Mouse (Mus musculus) hindbrain, embryonic 12.5 days (tissue): ENCODE measurements at regions not wholly inside any gene's neighbourhood (a gene's known extent, or its start where the extent isn't known, plus 50 kb on each side); places are given as distances from the start of the nearest gene placed in this dataset.

Experiments
- ATAC-seq: fragments of 200-750 bp; cut with Nextera tagmentation; 2 replicates; pipeline ENCODE4 v1.8.0; 2017; ENCODE audit warnings: moderate TSS enrichment; ENCODE audit not compliant: low FRiP score
- H3K27ac ChIP-seq: fragments of 300-500 bp; sonication (generic); 2 replicates; pipeline ENCODE4 v1.5.1; 2016; ENCODE audit warnings: mild to moderate bottlenecking
- H3K27me3 ChIP-seq: fragments of 300-500 bp; sonication (generic); 2 replicates; pipeline ENCODE4 v1.6.1; 2016; ENCODE audit warnings: mild to moderate bottlenecking
- H3K36me3 ChIP-seq: fragments of 300-500 bp; sonication (generic); 2 replicates; pipeline ENCODE4 v1.6.1; 2016; ENCODE audit warnings: mild to moderate bottlenecking
- H3K4me1 ChIP-seq: fragments of 300-500 bp; sonication (generic); 2 replicates; pipeline ENCODE4 v1.6.1; 2016
- H3K4me2 ChIP-seq: fragments of 300-500 bp; sonication (generic); replicated peaks from 2 replicates; pipeline ENCODE4 v1.6.1; 2016; ENCODE audit warnings: mild to moderate bottlenecking
- H3K4me3 ChIP-seq: fragments of 300-500 bp; sonication (generic); 2 replicates; pipeline ENCODE4 v1.5.1; 2016; ENCODE audit warnings: mild to moderate bottlenecking
- H3K9ac ChIP-seq: fragments of 300-500 bp; sonication (generic); 2 replicates; pipeline ENCODE4 v1.6.1; 2016; ENCODE audit warnings: mild to moderate bottlenecking, moderate library complexity
- H3K9me3 ChIP-seq: fragments of 300-500 bp; sonication (generic); replicated peaks from 2 replicates; pipeline ENCODE4 v1.6.1; 2016; ENCODE audit warnings: mild to moderate bottlenecking
- WGBS: fragments of 180-500 bp; shearing (Covaris S2); methylation state at CpG from one replicate; pipeline ENCODE4 v1.1.7; 2016; 5-methylcytosine and 5-hydroxymethylcytosine counted together

DNA sequence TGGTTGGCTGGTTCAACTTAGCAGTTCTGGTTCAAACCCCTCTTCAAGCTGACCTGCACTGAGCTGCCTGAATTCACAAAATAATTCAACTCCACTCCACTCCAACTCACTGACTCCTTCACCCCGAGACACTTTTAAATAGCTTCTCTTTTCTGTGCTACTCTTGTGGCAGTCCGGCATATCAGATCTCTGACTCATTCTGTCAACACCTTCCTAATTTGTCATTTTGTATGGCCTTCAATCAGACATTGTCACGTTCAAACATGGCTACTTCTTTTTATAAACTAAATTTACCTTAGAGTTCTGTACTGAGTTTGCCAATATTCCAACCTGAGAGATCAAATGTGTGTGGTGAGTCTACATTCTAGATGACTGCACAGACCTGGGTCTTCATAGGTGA lies 579.1 kb downstream of the Slitrk1 start:
- ATAC-seq = no peak
- 81% methylated on average over 3 of the region's 3 CpGs for WGBS

DNA sequence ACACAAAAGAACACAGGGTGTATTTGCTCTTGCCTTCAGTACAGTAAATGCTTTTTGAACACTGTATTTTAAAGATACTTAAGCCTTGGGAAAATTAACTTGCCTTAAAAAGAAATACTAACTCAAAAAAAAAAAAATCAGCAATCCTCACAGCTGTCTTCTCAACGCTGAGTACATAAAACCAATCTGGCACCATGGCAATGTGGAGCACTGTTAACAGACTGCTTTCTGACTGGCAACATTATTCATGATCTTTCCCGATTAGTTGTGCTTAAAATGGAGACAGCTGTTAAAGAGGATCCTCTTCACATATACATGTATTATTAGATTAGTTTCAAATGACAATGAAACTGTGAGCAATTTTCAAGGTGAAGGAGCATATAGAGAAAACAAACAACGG lies 587.5 kb downstream of the Slitrk1 start:
- H3K9ac ChIP-seq = no peak overlapping the region
- H3K27ac ChIP-seq = no peak overlapping the region
- H3K4me3 ChIP-seq = no peak overlapping the region
- H3K36me3 ChIP-seq = no peaks in the 10 kb centered on the region
- H3K27me3 ChIP-seq = no peaks in the 10 kb centered on the region
- 77% methylated on average over 3 of the region's 3 CpGs for WGBS
- no peaks in the 10 kb centered on the region for H3K9me3 ChIP-seq
- H3K4me2 ChIP-seq = no peak overlapping the region
- no peak for ATAC-seq
- H3K4me1 ChIP-seq = no peaks in the 10 kb centered on the region

More for the DNA sequence above, 579.1 kb downstream of the Slitrk1 start:
- H3K4me2 ChIP-seq = no peak overlapping the region
- no peak overlapping the region for H3K27ac ChIP-seq
- H3K4me3 ChIP-seq = no peak overlapping the region
- no peaks in the 10 kb centered on the region for H3K9me3 ChIP-seq
- no peaks in the 10 kb centered on the region for H3K36me3 ChIP-seq
- no peak overlapping the region for H3K9ac ChIP-seq
- H3K27me3 ChIP-seq = no peaks in the 10 kb centered on the region
- H3K4me1 ChIP-seq = no peaks in the 10 kb centered on the region

DNA sequence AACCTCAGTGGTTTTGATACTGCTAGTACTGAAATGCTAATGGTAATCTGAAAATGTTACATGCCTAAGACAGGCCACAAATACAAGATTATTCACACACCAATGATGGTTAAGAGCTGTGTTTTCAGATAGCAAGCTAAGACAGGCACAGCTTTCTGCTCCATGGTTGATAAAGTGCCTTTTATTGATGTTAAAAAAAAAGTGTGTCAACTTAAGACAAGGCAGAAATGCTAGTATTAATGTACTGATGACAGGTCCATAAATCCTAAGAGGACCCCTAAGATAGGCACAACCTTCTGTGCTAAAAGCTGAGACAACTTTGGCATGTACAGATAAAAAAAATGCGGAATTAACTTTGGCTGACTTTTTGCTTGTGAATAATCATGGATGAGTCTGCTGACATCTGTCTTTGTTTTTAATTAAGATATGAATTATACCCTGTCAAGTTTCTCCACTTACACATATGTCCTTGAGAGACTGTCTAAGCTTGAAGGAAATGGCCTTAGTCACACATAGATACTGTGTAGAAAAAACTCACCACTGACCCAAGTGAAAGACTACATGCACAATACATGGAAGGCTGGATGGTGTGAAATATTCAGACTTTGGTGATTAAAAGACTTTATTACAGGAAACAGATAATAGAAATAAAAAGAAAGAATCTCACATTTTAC lies 590.5 kb downstream of the Slitrk1 start:
- 85% methylated on average over 1 of the region's 1 CpGs for WGBS
- Histone ChIP-seq H3K4me1 (no peaks in the 10 kb centered on the region), H3K4me2 (no peak overlapping the region), H3K9me3 (no peaks in the 10 kb centered on the region), H3K4me3 (no peak overlapping the region), H3K27ac (no peak overlapping the region), H3K27me3 (no peaks in the 10 kb centered on the region), H3K36me3 (no peaks in the 10 kb centered on the region), H3K9ac (no peak overlapping the region)
- no peak for ATAC-seq

DNA sequence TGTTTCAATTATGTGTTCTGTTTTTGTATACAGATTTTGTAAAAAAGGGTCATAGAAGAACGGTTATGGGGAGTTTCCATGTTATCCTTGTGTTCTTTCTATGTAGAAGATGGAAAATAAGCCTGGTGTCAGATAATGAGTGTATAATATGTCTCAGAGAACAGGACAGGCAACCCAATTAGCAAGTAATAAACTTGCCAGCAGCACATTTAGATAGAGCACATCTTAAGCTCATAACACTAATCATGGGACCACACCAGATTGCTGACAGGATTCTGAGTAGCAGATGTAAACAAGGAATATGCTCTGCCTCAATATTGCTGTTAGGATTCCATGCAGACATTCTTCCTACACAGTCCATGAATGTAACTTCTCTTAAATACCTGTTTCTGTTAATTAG lies 606.3 kb downstream of the Slitrk1 start:
- no peak overlapping the region for H3K27ac ChIP-seq
- ATAC-seq = no peak
- H3K4me2 ChIP-seq = no peak overlapping the region
- no peaks in the 10 kb centered on the region for H3K27me3 ChIP-seq
- no peak overlapping the region for H3K4me3 ChIP-seq
- H3K9ac ChIP-seq = no peak overlapping the region
- H3K9me3 ChIP-seq = no peaks in the 10 kb centered on the region
- no peaks in the 10 kb centered on the region for H3K36me3 ChIP-seq
- no peaks in the 10 kb centered on the region for H3K4me1 ChIP-seq
- WGBS = 83% methylated on average over 1 of the region's 1 CpGs

DNA sequence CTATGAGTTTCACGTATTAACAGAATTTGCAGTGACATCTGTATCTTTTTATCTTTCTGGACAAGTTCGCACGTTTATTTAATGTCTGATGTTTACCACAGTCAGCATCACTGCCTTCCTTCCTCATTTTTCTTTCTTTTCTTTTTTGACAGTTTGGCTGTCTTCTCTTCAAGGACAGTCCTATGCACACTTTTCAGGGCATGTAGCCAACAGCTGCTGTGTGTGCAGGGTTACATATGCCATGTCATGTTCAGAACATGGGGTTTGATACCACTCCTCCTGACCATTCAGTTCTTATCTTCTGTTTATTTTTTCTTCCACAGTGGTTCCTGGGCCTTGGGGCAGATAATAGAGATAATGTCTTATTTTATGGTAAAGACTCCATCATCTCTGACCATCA lies 634.3 kb downstream of the Slitrk1 start:
- no peak overlapping the region for H3K9ac ChIP-seq
- H3K27me3 ChIP-seq = no peaks in the 10 kb centered on the region
- H3K36me3 ChIP-seq = no peaks in the 10 kb centered on the region
- H3K4me2 ChIP-seq = no peak overlapping the region
- no peaks in the 10 kb centered on the region for H3K9me3 ChIP-seq
- ATAC-seq = no peak
- H3K27ac ChIP-seq = no peak overlapping the region
- no peaks in the 10 kb centered on the region for H3K4me1 ChIP-seq
- 87% methylated on average over 3 of the region's 3 CpGs for WGBS
- no peak overlapping the region for H3K4me3 ChIP-seq

DNA sequence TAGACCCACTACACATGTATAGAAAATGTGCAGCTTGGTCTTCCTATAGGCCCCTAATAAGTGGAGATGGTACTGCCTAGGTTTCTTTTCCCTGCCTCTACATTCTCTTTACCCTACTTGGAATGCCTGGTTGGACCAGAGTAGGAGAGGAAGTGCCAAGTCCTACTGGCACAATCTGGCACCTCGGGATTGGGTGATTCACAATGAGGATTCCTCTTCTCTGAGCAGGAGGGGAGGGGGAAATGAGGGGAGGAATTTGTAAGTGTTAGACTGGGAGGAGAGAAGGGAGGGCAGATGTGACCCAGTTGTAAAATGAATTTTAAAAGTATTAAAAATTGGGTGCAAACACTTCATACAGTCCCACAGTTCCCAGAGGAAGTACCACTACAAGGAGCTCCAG lies 652.9 kb downstream of the Slitrk1 start:
- H3K27me3 ChIP-seq = no peaks in the 10 kb centered on the region
- H3K4me3 ChIP-seq = no peak overlapping the region
- H3K27ac ChIP-seq = no peak overlapping the region
- no peak overlapping the region for H3K9ac ChIP-seq
- no peaks in the 10 kb centered on the region for H3K9me3 ChIP-seq
- WGBS = 52% methylated on average over 1 of the region's 1 CpGs
- no peaks in the 10 kb centered on the region for H3K36me3 ChIP-seq
- no peak overlapping the region for H3K4me2 ChIP-seq
- H3K4me1 ChIP-seq = no peaks in the 10 kb centered on the region
- ATAC-seq = no peak

DNA sequence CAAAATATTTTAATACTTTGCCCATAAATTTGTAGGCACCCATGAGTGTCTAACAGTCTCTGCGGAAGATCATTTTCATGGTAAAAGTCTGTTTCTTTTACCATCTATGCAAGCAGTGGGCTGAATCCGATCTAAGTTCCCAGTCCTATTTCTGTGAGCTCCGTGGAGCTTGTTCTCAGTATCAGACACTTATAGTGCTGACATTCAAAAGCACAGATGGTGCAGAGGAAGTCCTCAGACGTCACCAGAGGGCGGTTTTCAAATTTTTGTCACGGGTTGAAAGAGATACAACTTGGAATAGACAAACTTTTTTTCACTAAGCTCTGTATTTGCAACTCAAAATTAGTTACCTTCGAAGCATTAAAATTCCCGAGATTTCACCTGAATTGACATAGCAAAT lies 666.6 kb downstream of the Slitrk1 start:
- Histone ChIP-seq H3K36me3 (no peaks in the 10 kb centered on the region), H3K27me3 (no peaks in the 10 kb centered on the region), H3K27ac (no peak overlapping the region), H3K4me2 (no peak overlapping the region), H3K9me3 (no peaks in the 10 kb centered on the region), H3K4me1 (no peaks in the 10 kb centered on the region), H3K4me3 (no peak overlapping the region), H3K9ac (no peak overlapping the region)
- 74% methylated on average over 8 of the region's 8 CpGs for WGBS
- ATAC-seq = no peak

DNA sequence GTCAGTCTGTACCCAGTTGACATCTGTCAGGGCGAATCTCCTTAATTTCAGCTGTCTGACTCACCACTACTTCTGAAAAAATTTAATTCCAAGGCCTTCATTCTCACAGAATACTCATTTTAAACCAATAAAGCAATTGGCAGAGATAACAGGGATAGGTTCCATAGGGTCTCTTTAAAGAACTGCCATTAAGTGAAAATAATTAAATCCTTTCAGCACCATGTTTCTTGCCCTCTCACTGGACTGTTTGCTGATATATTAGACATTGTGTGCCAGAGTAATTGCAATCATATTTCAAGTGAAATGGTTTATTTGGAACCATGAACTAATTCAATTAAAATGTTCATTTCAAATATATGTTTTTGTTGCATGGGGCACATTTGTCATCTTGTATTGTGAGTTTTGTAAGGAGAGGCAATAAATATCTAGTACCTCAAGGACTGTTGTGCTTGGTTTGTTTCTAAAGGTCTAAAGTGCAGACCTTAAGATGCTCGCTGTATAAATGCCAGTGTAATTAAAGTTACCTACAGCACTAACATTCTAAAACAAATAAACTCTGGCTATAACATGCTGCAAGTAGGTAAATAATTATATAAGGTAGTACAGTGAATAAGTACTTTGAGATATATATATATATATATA lies 688.4 kb downstream of the Slitrk1 start:
- no peaks in the 10 kb centered on the region for H3K36me3 ChIP-seq
- no peaks in the 10 kb centered on the region for H3K27me3 ChIP-seq
- ATAC-seq = no peak
- H3K4me2 ChIP-seq = no peak overlapping the region
- 84% methylated on average over 2 of the region's 2 CpGs for WGBS
- no peak overlapping the region for H3K9ac ChIP-seq
- no peak overlapping the region for H3K27ac ChIP-seq
- H3K9me3 ChIP-seq = no peaks in the 10 kb centered on the region
- H3K4me3 ChIP-seq = no peak overlapping the region
- H3K4me1 ChIP-seq = no peaks in the 10 kb centered on the region

DNA sequence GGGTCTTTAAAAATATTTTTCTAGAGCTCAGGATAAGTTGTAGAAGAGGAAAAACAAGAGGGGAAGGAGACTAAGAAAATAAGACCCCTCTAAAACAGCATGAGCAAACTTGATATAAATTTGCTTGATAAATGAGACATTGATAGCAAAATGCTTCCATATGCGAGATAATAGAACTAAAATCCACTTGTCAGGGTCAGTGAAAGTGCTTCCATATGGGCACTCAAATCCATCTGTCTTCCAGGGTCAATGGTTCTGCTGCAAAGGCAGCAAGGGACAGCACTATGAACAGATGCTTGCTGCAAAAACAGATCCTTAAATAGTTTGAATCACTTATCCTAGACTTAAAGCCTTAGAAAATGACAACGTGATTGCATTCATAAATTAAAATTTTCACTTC lies 704.7 kb downstream of the Slitrk1 start:
- H3K9me3 ChIP-seq = no peaks in the 10 kb centered on the region
- H3K9ac ChIP-seq = no peak overlapping the region
- H3K27ac ChIP-seq = no peak overlapping the region
- H3K4me1 ChIP-seq = no peaks in the 10 kb centered on the region
- H3K4me2 ChIP-seq = no peak overlapping the region
- ATAC-seq = no peak
- H3K36me3 ChIP-seq = no peaks in the 10 kb centered on the region
- 72% methylated on average over 2 of the region's 2 CpGs for whole genome bisulfite sequencing
- no peak overlapping the region for H3K4me3 ChIP-seq
- no peaks in the 10 kb centered on the region for H3K27me3 ChIP-seq

DNA sequence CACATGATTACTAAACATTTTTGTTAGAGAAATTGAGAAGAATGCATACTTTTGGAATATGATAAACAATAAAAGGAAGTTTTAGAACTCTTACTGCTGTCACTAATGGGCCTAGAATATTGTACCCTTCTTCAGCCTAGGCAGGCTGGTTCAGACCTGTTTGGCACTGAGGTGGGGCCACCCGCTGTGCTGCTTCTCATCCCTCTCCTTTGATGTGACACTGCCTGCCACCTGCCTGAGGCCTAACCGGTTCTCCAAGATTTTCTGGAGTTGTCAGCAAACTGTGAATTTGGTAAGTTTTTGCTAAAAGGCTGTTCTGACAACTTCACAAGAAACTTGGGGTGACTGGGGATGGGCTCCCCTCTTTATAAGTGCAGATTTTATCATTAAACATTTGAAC lies 714.8 kb downstream of the Slitrk1 start:
- Histone ChIP-seq H3K27ac (no peak overlapping the region), H3K9ac (no peak overlapping the region), H3K4me1 (no peaks in the 10 kb centered on the region), H3K27me3 (no peaks in the 10 kb centered on the region), H3K9me3 (no peaks in the 10 kb centered on the region), H3K4me3 (no peak overlapping the region), H3K36me3 (no peaks in the 10 kb centered on the region), H3K4me2 (no peak overlapping the region)
- WGBS = 29% methylated on average over 2 of the region's 2 CpGs
- ATAC-seq = no peak

DNA sequence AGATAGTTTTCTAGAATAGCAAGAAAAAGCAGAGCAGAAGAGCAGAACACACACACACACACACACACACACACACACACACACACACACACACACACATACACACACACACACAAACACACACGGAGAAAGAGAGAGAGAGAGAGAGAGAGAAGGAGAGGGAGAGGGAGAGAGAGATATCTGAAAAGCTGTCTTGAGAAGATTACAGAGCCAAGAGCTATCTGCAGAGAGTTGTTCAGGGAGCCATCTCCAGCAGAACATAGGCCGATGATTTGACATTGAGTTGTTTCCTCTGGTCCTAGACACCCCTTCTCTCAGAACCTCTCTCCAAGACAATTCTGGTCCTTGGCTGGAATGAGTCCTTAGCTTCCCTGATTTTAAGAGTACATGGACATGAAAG lies 733.0 kb downstream of the Slitrk1 start:
- 95% methylated on average over 1 of the region's 2 CpGs for WGBS
- no peaks in the 10 kb centered on the region for H3K27me3 ChIP-seq
- no peaks in the 10 kb centered on the region for H3K4me1 ChIP-seq
- H3K27ac ChIP-seq = no peak overlapping the region
- no peak overlapping the region for H3K4me2 ChIP-seq
- no peaks in the 10 kb centered on the region for H3K36me3 ChIP-seq
- no peaks in the 10 kb centered on the region for H3K9me3 ChIP-seq
- H3K9ac ChIP-seq = no peak overlapping the region
- ATAC-seq = no peak
- no peak overlapping the region for H3K4me3 ChIP-seq

DNA sequence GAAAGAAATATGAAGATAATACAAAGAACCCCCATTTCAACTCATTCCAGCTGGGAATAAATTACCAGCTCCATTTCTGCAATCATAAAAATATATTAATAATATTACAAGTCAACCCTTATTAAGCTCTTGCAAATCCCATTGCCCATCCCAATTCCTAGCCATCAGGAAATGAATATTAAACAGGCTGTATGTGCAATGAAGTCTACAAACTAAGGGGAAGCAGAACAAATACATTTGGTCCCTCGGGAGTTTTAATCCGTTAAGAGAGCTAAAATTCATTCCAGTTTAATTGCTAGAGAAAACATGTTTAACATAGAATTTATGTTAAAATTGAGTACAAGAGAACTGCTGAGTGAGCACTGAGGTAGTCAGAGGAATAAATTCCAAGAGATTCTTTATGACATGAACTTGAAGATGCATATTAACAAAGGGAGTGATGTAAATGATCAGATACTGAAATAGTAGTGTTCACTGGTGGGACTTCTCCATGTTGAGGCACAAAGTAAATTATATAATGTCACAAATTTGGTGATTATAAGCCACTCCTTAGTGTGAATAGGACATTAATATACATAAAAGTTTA lies 738.6 kb downstream of the Slitrk1 start:
- H3K36me3 ChIP-seq = no peaks in the 10 kb centered on the region
- no peak overlapping the region for H3K9ac ChIP-seq
- 70% methylated on average over 2 of the region's 2 CpGs for WGBS
- H3K27me3 ChIP-seq = no peaks in the 10 kb centered on the region
- H3K4me2 ChIP-seq = no peak overlapping the region
- no peak overlapping the region for H3K27ac ChIP-seq
- no peak for ATAC-seq
- no peak overlapping the region for H3K4me3 ChIP-seq
- H3K4me1 ChIP-seq = no peaks in the 10 kb centered on the region
- no peaks in the 10 kb centered on the region for H3K9me3 ChIP-seq

DNA sequence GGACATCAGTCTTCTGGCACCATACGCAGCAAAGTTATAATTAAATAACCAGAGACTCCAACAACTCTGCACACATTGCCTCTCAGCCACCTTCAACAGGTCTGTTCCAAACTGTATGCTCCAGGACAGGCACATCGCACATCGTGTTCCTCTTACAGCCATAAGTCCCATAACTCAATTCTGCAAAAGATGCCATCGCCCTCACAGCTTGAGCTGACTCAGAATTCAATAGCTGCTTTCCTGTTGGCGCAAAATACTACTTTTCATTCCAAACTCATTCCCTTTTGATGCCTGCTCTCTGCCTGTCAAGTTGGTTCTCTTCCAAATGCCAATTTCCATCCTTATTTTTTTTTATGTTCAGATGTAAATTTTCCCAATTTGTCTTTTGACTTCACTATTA lies 761.0 kb downstream of the Slitrk1 start:
- no peaks in the 10 kb centered on the region for H3K9me3 ChIP-seq
- H3K4me2 ChIP-seq = no peak overlapping the region
- no peak overlapping the region for H3K9ac ChIP-seq
- ATAC-seq = no peak
- no peaks in the 10 kb centered on the region for H3K4me1 ChIP-seq
- H3K36me3 ChIP-seq = no peaks in the 10 kb centered on the region
- H3K4me3 ChIP-seq = no peak overlapping the region
- H3K27ac ChIP-seq = no peak overlapping the region
- 78% methylated on average over 5 of the region's 5 CpGs for WGBS
- H3K27me3 ChIP-seq = no peaks in the 10 kb centered on the region
